Mouse (Mus musculus) E14TG2a.4 (cell line): ENCODE measurements at regions not wholly inside any gene's neighbourhood (a gene's known extent, or its start where the extent isn't known, plus 50 kb on each side); places are given as distances from the start of the nearest gene placed in this dataset.

Experiments
- CTCF ChIP-seq: conservative IDR thresholded peaks from 2 replicates; pipeline ENCODE4 v1.5.1; 2014; ENCODE audit warnings: low read length
- NANOG ChIP-seq: IDR thresholded peaks from 2 replicates; pipeline ENCODE4 v1.6.1; 2014; ENCODE audit warnings: borderline replicate concordance, low read length, mixed read lengths
- POU5F1 ChIP-seq: IDR thresholded peaks from 2 replicates; pipeline ENCODE4 v1.6.1; 2014; ENCODE audit warnings: low read length, borderline replicate concordance

GRCm38 (mm10) chr5:64517835-64518234 lies 285.4 kb upstream of the Klf3 start:
- TF ChIP-seq CTCF, result no peak
- TF ChIP-seq POU5F1, result no peak
- TF ChIP-seq NANOG, result no peak
